Mouse (Mus musculus) lung, postnatal 0 days (tissue): ENCODE results near the gene Pcdh11x.
"Not testable (repeated sequence)": the region's sequence is repeated elsewhere in the genome, so short reads cannot be mapped to it uniquely, and the experiment has no call there.

Experiments used
- CTCF ChIP-seq: IDR thresholded peaks from 2 replicates; pipeline ENCODE4 v1.5.1; 2016; ENCODE audit warnings: antibody characterized with exemption, mild to moderate bottlenecking
- EP300 ChIP-seq: IDR thresholded peaks from 2 replicates; pipeline ENCODE4 v1.6.1; 2016; ENCODE audit warnings: antibody characterized with exemption, mild to moderate bottlenecking, control low read depth

DNA sequence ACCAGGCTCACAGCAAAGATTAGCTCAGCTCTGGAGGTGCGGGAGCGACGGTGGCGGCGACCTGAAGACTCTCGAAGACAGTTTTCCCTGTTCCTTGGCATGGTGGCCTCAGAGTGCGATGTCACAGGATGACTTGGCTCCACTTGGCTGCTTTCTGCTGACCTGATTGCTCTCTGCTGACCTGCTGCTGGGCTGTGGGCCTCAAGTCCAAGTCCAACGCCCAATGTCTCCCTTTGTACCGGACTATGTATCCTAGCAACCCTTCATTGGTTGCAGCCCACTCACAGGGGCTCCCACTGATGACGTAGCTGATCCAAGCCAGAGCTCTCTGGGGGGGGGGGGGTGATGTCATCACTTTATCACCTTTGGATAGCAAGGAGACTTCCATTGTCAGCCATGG is 22.9 kb downstream of the Pcdh11x start, which contains the start of gene H2afb3:
- TF ChIP-seq CTCF, EP300: not testable (repeated sequence)
